ENCODE assay signal across 11 mouse cellular contexts in genomic region chr9:110933850-110934437, GRCm38 (mm10). TPM values are rescaled to one million over a fixed set of nuclear protein-coding genes. Genes with fewer than 3 reads are reported as not detected.
A peak's percentile ranks its signal among the peaks of the same experiment; 100 is the strongest.
DNase-seq lines count a peak whose midpoint lies in the region; ATAC-seq lines count a peak whose summit lies in the region.
"Had no signal": no experiment of that assay in that cellular context is flagged by ENCODE, and none has a peak within 500 bp of the region (broad histone marks: within the 10 kb centered on the region; RNA-seq: fewer than 3 reads in every experiment).

No protein-coding gene starts in this region.

- H3K27ac ChIP-seq in forebrain, embryonic 16.5 days (ENCODE audit: low read length) = no peak overlapping the region
- no peak overlapping the region for H3K27ac ChIP-seq in forebrain, embryonic 11.5 days (ENCODE audit: low read depth, low read length)

- H3K4me3 ChIP-seq in forebrain, embryonic 16.5 days (replicated peaks; ENCODE audit: low read length) = no peak overlapping the region
- H3K4me3 ChIP-seq in forebrain, embryonic 11.5 days (ENCODE audit: low read depth, low read length) = no peak overlapping the region

- WGBS in forebrain, embryonic 16.5 days = 72% methylated on average over 12 of the region's 12 CpGs
- WGBS in forebrain, embryonic 11.5 days = 87% methylated on average over 12 of the region's 12 CpGs

- H3K9ac ChIP-seq in forebrain, embryonic 16.5 days (replicated peaks; ENCODE audit: low read depth, low read length) = no peak overlapping the region
- no peak overlapping the region for H3K9ac ChIP-seq in forebrain, embryonic 11.5 days (ENCODE audit: low read length)

- no peak for DNase-seq in forebrain, embryonic 11.5 days (ENCODE audit: low spot score)
- DNase-seq in brain, adult 2 months (ENCODE audit: low read depth, low spot score) = peak; percentile 53
- peak; percentile 45 to 53 for DNase-seq in heart, adult 9 months (ENCODE audit: low spot score in 2 of 2)
- peak; percentile 28 for DNase-seq in left cerebral cortex, adult 11 months (ENCODE audit: low spot score)
- no peak for DNase-seq in ovary, postnatal 36 days (ENCODE audit: low spot score)
- DNase-seq in adrenal gland, adult 2 months = no peak
- DNase-seq: lung, adult 2 months had no signal

- no peaks in the 10 kb centered on the region for H3K36me3 ChIP-seq in forebrain, embryonic 16.5 days (ENCODE audit: control insufficient read depth, insufficient read depth)
- no peaks in the 10 kb centered on the region for H3K36me3 ChIP-seq in forebrain, embryonic 11.5 days (ENCODE audit: control insufficient read depth, insufficient read depth, low read length)

- no peak overlapping the region for H3K4me2 ChIP-seq in forebrain, embryonic 16.5 days (ENCODE audit: low read length)
- H3K4me2 ChIP-seq in forebrain, embryonic 11.5 days (ENCODE audit: low read depth, low read length, severe bottlenecking) = no peak overlapping the region

- H3K27me3 ChIP-seq in forebrain, embryonic 16.5 days (replicated peaks; ENCODE audit: control insufficient read depth, insufficient read depth, low read length) = no peaks in the 10 kb centered on the region
- no peaks in the 10 kb centered on the region for H3K27me3 ChIP-seq in forebrain, embryonic 11.5 days (ENCODE audit: control insufficient read depth, insufficient read depth, low read length)

- H3K4me1 ChIP-seq in forebrain, embryonic 16.5 days (replicated peaks; ENCODE audit: control insufficient read depth, insufficient read depth, low read length) = 0 out of 2 replicates have a peak, but pooled peaks cover 6% of the 10 kb centered on the region
- H3K4me1 ChIP-seq in forebrain, embryonic 11.5 days (replicated peaks; ENCODE audit: control insufficient read depth, insufficient read depth, low read length) = no peaks in the 10 kb centered on the region

- H3K9me3 ChIP-seq in forebrain, embryonic 16.5 days (ENCODE audit: control insufficient read depth, low read length) = no peaks in the 10 kb centered on the region
- H3K9me3 ChIP-seq in forebrain, embryonic 11.5 days (ENCODE audit: control insufficient read depth, low read length) = no peaks in the 10 kb centered on the region

- ATAC-seq in forebrain, embryonic 16.5 days = peak; percentile 50; the same call in 1 of the 2 replicates
- no peak for ATAC-seq in forebrain, embryonic 11.5 days (replicated peaks; ENCODE audit: low FRiP score)
- ATAC-seq in megakaryocyte-erythroid progenitor cell, adult 5-6 weeks (replicated peaks; ENCODE audit: low FRiP score, low TSS enrichment, poor library complexity, severe bottlenecking) = no peak
- ATAC-seq: inflammation-experienced regulatory T-cells, adult 6 months had no signal

RNA-seq across cellular contexts. Expression of gene Tdgf1, which starts 12.0 kb away (rescaled TPM):
- polyA plus RNA-seq in forebrain, embryonic 16.5 days (2015; fragmentation: Nextera tagmentation; extraction: Ambion mirVana) = not detected in 2 replicates
- polyA plus RNA-seq in forebrain, embryonic 11.5 days (2014; fragmentation: Nextera tagmentation; extraction: Ambion mirVana) = not detected in 2 replicates
- not detected for total RNA-seq in adrenal gland, adult 2 months (2021)
- polyA plus RNA-seq in adrenal gland, adult 2 months (2012; rRNA removed) = not detected in 2 replicates
- total RNA-seq in megakaryocyte-erythroid progenitor cell, adult 5-6 weeks (2014; fragmentation: Nextera tagmentation) = not detected in 2 replicates
- total RNA-seq in megakaryocyte-erythroid progenitor cell, adult 5-6 weeks (2017) = not detected in 2 replicates

RNA-seq across cellular contexts. Expression of gene Fam240a, which starts 17.3 kb away (rescaled TPM):
- not detected in 2 replicates for polyA plus RNA-seq in forebrain, embryonic 16.5 days (2015; fragmentation: Nextera tagmentation; extraction: Ambion mirVana)
- polyA plus RNA-seq in forebrain, embryonic 11.5 days (2014; fragmentation: Nextera tagmentation; extraction: Ambion mirVana) = not detected in 2 replicates
- total RNA-seq in adrenal gland, adult 2 months (2021) = not detected
- not detected in 2 replicates for polyA plus RNA-seq in adrenal gland, adult 2 months (2012; rRNA removed)
- total RNA-seq in megakaryocyte-erythroid progenitor cell, adult 5-6 weeks (2014; fragmentation: Nextera tagmentation) = not detected in 2 replicates
- total RNA-seq in megakaryocyte-erythroid progenitor cell, adult 5-6 weeks (2017) = not detected in 2 replicates
- polyA plus RNA-seq: embryonic facial prominence, embryonic 14.5 days; inflammation-experienced regulatory T-cells, adult 6 months; lung, adult 2 months had no signal

RNA-seq across cellular contexts. Expression of gene Lrrc2, which starts 17.4 kb away (rescaled TPM):
- 0.29 and 0.57 TPM in 2 replicates for polyA plus RNA-seq in forebrain, embryonic 16.5 days (2015; fragmentation: Nextera tagmentation; extraction: Ambion mirVana)
- 0.27 TPM in 1 of 2 replicates, not detected in the other for polyA plus RNA-seq in forebrain, embryonic 11.5 days (2014; fragmentation: Nextera tagmentation; extraction: Ambion mirVana)
- total RNA-seq in adrenal gland, adult 2 months (2021) = 10 to 100 TPM in 1 of 2 experiments, 1 to 10 TPM in 1; 8.0 to 18.5 TPM
- 0.34 and 0.39 TPM in 2 replicates for polyA plus RNA-seq in adrenal gland, adult 2 months (2012; rRNA removed)
- 1.2 TPM in 1 of 2 replicates, not detected in the other for total RNA-seq in megakaryocyte-erythroid progenitor cell, adult 5-6 weeks (2014; fragmentation: Nextera tagmentation)
- total RNA-seq in megakaryocyte-erythroid progenitor cell, adult 5-6 weeks (2017) = 0.72 TPM in 1 of 2 replicates, not detected in the other

RNA-seq across cellular contexts. Expression of gene Tmie, which starts 54.0 kb away (rescaled TPM):
- 0.86 and 1.8 TPM in 2 replicates for polyA plus RNA-seq in forebrain, embryonic 16.5 days (2015; fragmentation: Nextera tagmentation; extraction: Ambion mirVana)
- 0.07 and 0.12 TPM in 2 replicates for polyA plus RNA-seq in forebrain, embryonic 11.5 days (2014; fragmentation: Nextera tagmentation; extraction: Ambion mirVana)
- 1 to 10 TPM; 2.0 to 3.9 TPM for total RNA-seq in adrenal gland, adult 2 months (2021)
- 2.2 and 4.6 TPM in 2 replicates for polyA plus RNA-seq in adrenal gland, adult 2 months (2012; rRNA removed)
- total RNA-seq in megakaryocyte-erythroid progenitor cell, adult 5-6 weeks (2014; fragmentation: Nextera tagmentation) = 0.94 TPM in 1 of 2 replicates, not detected in the other
- 0.88 TPM in 1 of 2 replicates, not detected in the other for total RNA-seq in megakaryocyte-erythroid progenitor cell, adult 5-6 weeks (2017)

RNA-seq across cellular contexts. Expression of gene Als2cl, which starts 54.3 kb away (rescaled TPM):
- 0.65 and 1.1 TPM in 2 replicates for polyA plus RNA-seq in forebrain, embryonic 16.5 days (2015; fragmentation: Nextera tagmentation; extraction: Ambion mirVana)
- 0.71 and 1.1 TPM in 2 replicates for polyA plus RNA-seq in forebrain, embryonic 11.5 days (2014; fragmentation: Nextera tagmentation; extraction: Ambion mirVana)
- 10 to 100 TPM; 13.3 to 20.2 TPM for total RNA-seq in adrenal gland, adult 2 months (2021)
- polyA plus RNA-seq in adrenal gland, adult 2 months (2012; rRNA removed) = 43.0 and 52.5 TPM in 2 replicates
- total RNA-seq in megakaryocyte-erythroid progenitor cell, adult 5-6 weeks (2014; fragmentation: Nextera tagmentation) = 3.7 TPM in 1 of 2 replicates, not detected in the other
- total RNA-seq in megakaryocyte-erythroid progenitor cell, adult 5-6 weeks (2017) = 0.66 and 1.0 TPM in 2 replicates

Comparison
In these comparisons a context has a peak if more than half of its experiments do, and no peak if none do; other contexts are left out.
1. DNase-seq: peak in brain, adult 2 months (single experiment), heart, adult 9 months (2 of 2) and left cerebral cortex, adult 11 months (single experiment); none in forebrain, embryonic 11.5 days (single experiment), ovary, postnatal 36 days (single experiment) and adrenal gland, adult 2 months (single experiment).